In the genomic region with DNA sequence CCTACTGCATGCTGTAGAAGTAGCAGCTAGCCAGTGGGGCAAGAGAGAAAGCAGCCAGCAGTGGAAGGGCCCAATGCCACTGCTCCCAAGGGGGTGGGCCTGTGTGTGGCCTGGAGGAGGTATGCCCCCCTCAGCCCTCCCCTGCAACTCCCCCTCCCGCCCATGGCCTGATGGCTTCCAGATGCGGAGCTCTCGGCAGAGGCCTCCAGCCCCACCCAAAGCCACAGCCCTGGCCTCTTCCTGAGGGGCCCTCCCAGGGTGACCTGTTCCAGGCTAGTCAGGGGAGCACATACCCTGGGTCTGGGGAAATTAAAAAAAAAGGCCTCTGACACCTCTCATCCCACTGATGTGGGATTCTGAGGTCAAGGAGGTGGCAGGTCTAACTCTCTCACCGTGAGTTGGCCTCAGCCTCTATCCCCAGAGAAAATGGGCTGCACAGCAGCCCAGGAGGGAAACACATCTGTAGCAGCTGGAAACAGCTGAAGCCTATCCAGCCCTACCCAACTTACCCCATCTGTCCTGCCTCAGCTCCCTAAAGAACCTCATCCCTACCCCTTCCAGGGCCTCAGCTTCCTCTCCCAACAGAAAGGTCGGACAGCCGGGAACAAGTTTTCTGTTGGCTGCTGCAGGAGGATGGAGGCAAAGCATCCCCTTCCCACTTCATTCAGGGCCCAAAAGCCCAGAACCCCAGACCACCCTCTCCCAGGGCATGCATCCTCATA, we compare ENCODE assay signal across 8 mouse cellular contexts. TPM values are rescaled to one million over a fixed set of nuclear protein-coding genes. Genes with fewer than 3 reads are reported as not detected.
A peak's percentile ranks its signal among the peaks of the same experiment; 100 is the strongest.
DNase-seq lines count a peak whose midpoint lies in the region; ATAC-seq lines count a peak whose summit lies in the region.

No protein-coding gene starts in this region.

- no peak for DNase-seq in lung, postnatal 36 days
- DNase-seq in cerebellum, postnatal 36 days = no peak
- no peak for DNase-seq in thymus, postnatal 25 days
- no peak for DNase-seq in adrenal gland, postnatal 14 days

- H3K36me3 ChIP-seq in lung, embryonic 15.5 days = peaks cover 21% of the 10 kb centered on the region
- H3K36me3 ChIP-seq in heart, embryonic 12.5 days = peaks cover 29% of the 10 kb centered on the region
- peaks cover 47% of the 10 kb centered on the region for H3K36me3 ChIP-seq in liver, embryonic 12.5 days

- peaks cover 48% of the 10 kb centered on the region for H3K4me1 ChIP-seq in lung, embryonic 15.5 days
- H3K4me1 ChIP-seq in heart, embryonic 12.5 days (replicated peaks) = peaks cover 43% of the 10 kb centered on the region
- H3K4me1 ChIP-seq in liver, embryonic 12.5 days = peaks cover 70% of the 10 kb centered on the region

- no peaks in the 10 kb centered on the region for H3K9me3 ChIP-seq in lung, embryonic 15.5 days
- no peaks in the 10 kb centered on the region for H3K9me3 ChIP-seq in heart, embryonic 12.5 days (replicated peaks)
- H3K9me3 ChIP-seq in liver, embryonic 12.5 days (replicated peaks) = no peaks in the 10 kb centered on the region

- no peak overlapping the region for H3K9ac ChIP-seq in lung, embryonic 15.5 days
- H3K9ac ChIP-seq in heart, embryonic 12.5 days = peak overlapping the region; percentile 52; the same call in 1 of the 2 replicates
- H3K9ac ChIP-seq in liver, embryonic 12.5 days = peak overlapping the region; percentile 67

- no peak overlapping the region for H3K4me3 ChIP-seq in lung, embryonic 15.5 days
- no peak overlapping the region for H3K4me3 ChIP-seq in heart, embryonic 12.5 days
- H3K4me3 ChIP-seq in liver, embryonic 12.5 days = peak overlapping the region; percentile 44

- H3K27me3 ChIP-seq in lung, embryonic 15.5 days = no peaks in the 10 kb centered on the region
- H3K27me3 ChIP-seq in heart, embryonic 12.5 days (replicated peaks) = no peaks in the 10 kb centered on the region
- H3K27me3 ChIP-seq in liver, embryonic 12.5 days (replicated peaks) = no peaks in the 10 kb centered on the region

- H3K27ac ChIP-seq in lung, embryonic 15.5 days = peak overlapping the region; percentile 43
- H3K27ac ChIP-seq in heart, embryonic 12.5 days (ENCODE audit: poor library complexity, severe bottlenecking) = peak overlapping the region; percentile 55
- H3K27ac ChIP-seq in liver, embryonic 12.5 days = peak overlapping the region; percentile 90

- WGBS in lung, embryonic 15.5 days = 25% methylated on average over 6 of the region's 6 CpGs
- 26% methylated on average over 6 of the region's 6 CpGs for WGBS in heart, embryonic 12.5 days
- WGBS in liver, embryonic 12.5 days (ENCODE audit: insufficient replicate concordance) = 13% methylated on average over 6 of the region's 6 CpGs

- peak; percentile 57; the same call in 1 of the 2 replicates for ATAC-seq in lung, embryonic 15.5 days (ENCODE audit: borderline replicate concordance, extremely low read depth, low FRiP score, low TSS enrichment)
- peak; percentile 70 for ATAC-seq in common myeloid progenitor, adult 5-6 weeks (replicated peaks; ENCODE audit: low read depth, poor library complexity, severe bottlenecking)
- ATAC-seq in heart, embryonic 12.5 days (ENCODE audit: insufficient number of reproducible peaks, low FRiP score) = peak; percentile 79
- ATAC-seq in liver, embryonic 12.5 days = peak; percentile 90

- peak overlapping the region; percentile 17; the same call in 1 of the 2 replicates for H3K4me2 ChIP-seq in lung, embryonic 15.5 days
- H3K4me2 ChIP-seq in heart, embryonic 12.5 days = peak overlapping the region; percentile 44
- peak overlapping the region; percentile 86 for H3K4me2 ChIP-seq in liver, embryonic 12.5 days

RNA-seq across cellular contexts. Expression of a gene that starts 6.7 kb away (rescaled TPM):
- 18.4 and 19.6 TPM in 2 replicates for polyA plus RNA-seq in lung, embryonic 15.5 days (2015; fragmentation: Nextera tagmentation; extraction: Ambion mirVana)
- total RNA-seq in common myeloid progenitor, adult 5-6 weeks (2017) = 53.1 and 60.7 TPM in 2 replicates
- polyA plus RNA-seq in heart, embryonic 12.5 days (2016; fragmentation: Nextera tagmentation; extraction: Ambion mirVana) = 8.1 and 8.4 TPM in 2 replicates
- polyA plus RNA-seq in liver, embryonic 12.5 days (2016; fragmentation: Nextera tagmentation; extraction: Ambion mirVana) = 13.3 and 14.3 TPM in 2 replicates
- total RNA-seq in adrenal gland, postnatal 14 days (2021) = 5.7 and 9.2 TPM in 2 replicates

RNA-seq across cellular contexts. Expression of a gene that starts 11.4 kb away (rescaled TPM):
- 19.5 and 22.1 TPM in 2 replicates for polyA plus RNA-seq in lung, embryonic 15.5 days (2015; fragmentation: Nextera tagmentation; extraction: Ambion mirVana)
- 14.1 and 23.1 TPM in 2 replicates for total RNA-seq in common myeloid progenitor, adult 5-6 weeks (2017)
- 228 and 230 TPM in 2 replicates for polyA plus RNA-seq in heart, embryonic 12.5 days (2016; fragmentation: Nextera tagmentation; extraction: Ambion mirVana)
- 5.1 and 5.6 TPM in 2 replicates for polyA plus RNA-seq in liver, embryonic 12.5 days (2016; fragmentation: Nextera tagmentation; extraction: Ambion mirVana)
- total RNA-seq in adrenal gland, postnatal 14 days (2021) = 11.5 and 16.2 TPM in 2 replicates

RNA-seq across cellular contexts. Expression of a gene that starts 41.5 kb away (rescaled TPM):
- 18.5 and 24.0 TPM in 2 replicates for polyA plus RNA-seq in lung, embryonic 15.5 days (2015; fragmentation: Nextera tagmentation; extraction: Ambion mirVana)
- 2.9 and 5.8 TPM in 2 replicates for total RNA-seq in common myeloid progenitor, adult 5-6 weeks (2017)
- polyA plus RNA-seq in heart, embryonic 12.5 days (2016; fragmentation: Nextera tagmentation; extraction: Ambion mirVana) = 24.9 and 25.5 TPM in 2 replicates
- 6.1 and 7.3 TPM in 2 replicates for polyA plus RNA-seq in liver, embryonic 12.5 days (2016; fragmentation: Nextera tagmentation; extraction: Ambion mirVana)
- 23.7 and 25.1 TPM in 2 replicates for total RNA-seq in adrenal gland, postnatal 14 days (2021)

Comparison
In these comparisons a context has a peak if more than half of its experiments do, and no peak if none do; other contexts are left out.
1. H3K4me2 ChIP-seq: peak in every context shown above with its lines; median percentile 86 in liver, embryonic 12.5 days; 44 in heart, embryonic 12.5 days; 17 in lung, embryonic 15.5 days.